Mouse (Mus musculus) intestine, embryonic 16.5 days (tissue): ENCODE measurements around the gene Rybp. TPM values are rescaled to one million over a fixed set of nuclear protein-coding genes. Genes with fewer than 3 reads are reported as not detected.

Experiments
- ATAC-seq: fragments of 200-750 bp; cut with Nextera tagmentation; 2 replicates; pipeline ENCODE4 v1.8.0; 2017; ENCODE audit warnings: moderate TSS enrichment, moderate library complexity
- H3K27ac ChIP-seq: fragments of 300-500 bp; sonication (generic); 2 replicates; pipeline ENCODE4 v1.5.1; 2014; ENCODE audit warnings: mild to moderate bottlenecking, low read length
- H3K27me3 ChIP-seq: fragments of 300-500 bp; sonication (generic); replicated peaks from 2 replicates; pipeline ENCODE4 v1.6.1; 2014; ENCODE audit warnings: low read length, control low read depth, mixed read lengths; ENCODE audit not compliant: control insufficient read depth, insufficient read depth
- H3K36me3 ChIP-seq: fragments of 300-500 bp; sonication (generic); 2 replicates; pipeline ENCODE4 v1.6.1; 2014; ENCODE audit warnings: low read length, control low read depth; ENCODE audit not compliant: control insufficient read depth, insufficient read depth
- H3K4me1 ChIP-seq: fragments of 300-500 bp; sonication (generic); 2 replicates; pipeline ENCODE4 v1.6.1; 2014; ENCODE audit warnings: low read length, control low read depth, mixed read lengths; ENCODE audit not compliant: control insufficient read depth, insufficient read depth
- H3K4me2 ChIP-seq: fragments of 300-500 bp; sonication (generic); 2 replicates; pipeline ENCODE4 v1.6.1; 2014; ENCODE audit warnings: low read depth, low read length, control low read depth
- H3K4me3 ChIP-seq: fragments of 300-500 bp; sonication (generic); 2 replicates; pipeline ENCODE4 v1.5.1; 2014; ENCODE audit warnings: mild to moderate bottlenecking, low read length
- H3K9ac ChIP-seq: fragments of 300-500 bp; sonication (generic); 2 replicates; pipeline ENCODE4 v1.6.1; 2014; ENCODE audit warnings: low read depth, low read length
- H3K9me3 ChIP-seq: fragments of 300-500 bp; sonication (generic); 2 replicates; pipeline ENCODE4 v1.6.1; 2016; ENCODE audit warnings: low read length, control low read depth; ENCODE audit not compliant: control insufficient read depth
- WGBS: fragments of 180-500 bp; shearing (Covaris S2); extraction: QIAGEN DNeasy Blood & Tissue Kit; methylation state at CpG from one replicate; pipeline ENCODE4 v1.1.7; 2014; 5-methylcytosine and 5-hydroxymethylcytosine counted together
- polyA plus RNA-seq: library from polyadenylated mRNA; unstranded; fragments of >200 nt; fragmentation: Nextera tagmentation; extraction: Ambion mirVana; gene quantifications from 2 replicates; pipeline ENCODE4 v1.2.1, GENCODE M21; 2015

Gene Rybp
- polyA plus RNA-seq, 1 experiment from 2014 or later, result 6.0 TPM

- Histone ChIP-seq H3K4me3 (no peak overlapping the region), H3K4me2 (no peak overlapping the region), H3K9ac (0 out of 2 replicates have a peak overlapping the region, but pooled peaks have one; percentile 15), H3K27ac (peak overlapping the region; percentile 33; the same call in 1 of the 2 replicates), H3K36me3 (no peaks in the 10 kb centered on the region), H3K27me3 (no peaks in the 10 kb centered on the region), H3K9me3 (no peaks in the 10 kb centered on the region), H3K4me1 (peaks cover 45% of the 10 kb centered on the region)
- no peak for ATAC-seq
- 47% methylated on average over 4 of the region's 4 CpGs for WGBS
Measured at GRCm38 (mm10) chr6:100192691-100193229, 94.5 kb downstream of the Rybp start.

DNA sequence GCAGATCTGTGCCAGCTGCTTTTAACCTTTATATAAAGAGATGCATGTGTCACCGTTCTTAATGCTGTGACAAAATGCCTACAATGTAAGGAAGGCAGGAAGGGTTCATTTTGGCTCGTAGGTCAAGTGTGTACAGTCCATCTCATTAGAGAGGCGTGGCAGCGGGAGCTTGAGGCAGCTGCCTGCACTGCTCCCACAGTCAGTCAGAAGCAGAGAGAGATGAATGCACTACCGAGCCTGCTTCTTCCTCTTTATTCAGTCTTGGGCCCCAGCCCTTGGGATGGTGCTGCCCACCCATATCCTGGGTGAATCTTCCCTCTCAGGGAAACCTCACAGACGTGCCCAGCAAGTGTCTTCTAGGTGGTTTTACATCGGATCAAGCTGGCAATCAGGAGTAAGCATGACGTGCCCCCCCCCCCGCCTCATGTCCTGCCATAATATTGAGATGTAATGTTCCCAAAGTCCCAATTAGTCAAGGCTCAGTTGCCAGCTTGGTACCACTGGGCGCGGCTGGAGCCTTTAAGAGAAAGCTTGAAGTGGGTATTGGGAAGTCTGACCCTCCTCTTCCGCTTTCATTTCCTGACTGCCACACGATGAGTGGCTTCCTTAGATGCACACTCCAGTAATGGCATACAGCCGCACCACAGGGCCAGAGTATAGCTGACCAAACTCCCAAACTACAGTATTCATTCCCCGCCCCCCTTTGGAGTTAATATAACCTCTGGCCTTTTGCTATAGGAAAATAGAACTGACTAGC, 96.3 kb downstream of the Rybp start:
- 80% methylated on average over 15 of the region's 15 CpGs for WGBS
- no peaks in the 10 kb centered on the region for H3K9me3 ChIP-seq

GRCm38 (mm10) chr6:100190310-100190709, 97.0 kb downstream of the Rybp start:
- 87% methylated on average over 10 of the region's 10 CpGs for WGBS
- H3K27ac ChIP-seq, result no peak overlapping the region
- H3K27me3 ChIP-seq, result no peaks in the 10 kb centered on the region
- H3K9me3 ChIP-seq, result no peaks in the 10 kb centered on the region
- no peaks in the 10 kb centered on the region for H3K36me3 ChIP-seq
- H3K4me2 ChIP-seq, result no peak overlapping the region
- no peak overlapping the region for H3K4me3 ChIP-seq
- peaks cover 24% of the 10 kb centered on the region for H3K4me1 ChIP-seq
- no peak overlapping the region for H3K9ac ChIP-seq
- ATAC-seq, result no peak

More for the DNA sequence above, 96.3 kb downstream of the Rybp start:
- ATAC-seq, result no peak
- no peak overlapping the region for H3K27ac ChIP-seq
- H3K4me3 ChIP-seq, result no peak overlapping the region
- H3K36me3 ChIP-seq, result no peaks in the 10 kb centered on the region
- H3K27me3 ChIP-seq, result no peaks in the 10 kb centered on the region
- H3K9ac ChIP-seq, result no peak overlapping the region
- H3K4me2 ChIP-seq, result no peak overlapping the region
- H3K4me1 ChIP-seq, result peaks cover 31% of the 10 kb centered on the region

DNA sequence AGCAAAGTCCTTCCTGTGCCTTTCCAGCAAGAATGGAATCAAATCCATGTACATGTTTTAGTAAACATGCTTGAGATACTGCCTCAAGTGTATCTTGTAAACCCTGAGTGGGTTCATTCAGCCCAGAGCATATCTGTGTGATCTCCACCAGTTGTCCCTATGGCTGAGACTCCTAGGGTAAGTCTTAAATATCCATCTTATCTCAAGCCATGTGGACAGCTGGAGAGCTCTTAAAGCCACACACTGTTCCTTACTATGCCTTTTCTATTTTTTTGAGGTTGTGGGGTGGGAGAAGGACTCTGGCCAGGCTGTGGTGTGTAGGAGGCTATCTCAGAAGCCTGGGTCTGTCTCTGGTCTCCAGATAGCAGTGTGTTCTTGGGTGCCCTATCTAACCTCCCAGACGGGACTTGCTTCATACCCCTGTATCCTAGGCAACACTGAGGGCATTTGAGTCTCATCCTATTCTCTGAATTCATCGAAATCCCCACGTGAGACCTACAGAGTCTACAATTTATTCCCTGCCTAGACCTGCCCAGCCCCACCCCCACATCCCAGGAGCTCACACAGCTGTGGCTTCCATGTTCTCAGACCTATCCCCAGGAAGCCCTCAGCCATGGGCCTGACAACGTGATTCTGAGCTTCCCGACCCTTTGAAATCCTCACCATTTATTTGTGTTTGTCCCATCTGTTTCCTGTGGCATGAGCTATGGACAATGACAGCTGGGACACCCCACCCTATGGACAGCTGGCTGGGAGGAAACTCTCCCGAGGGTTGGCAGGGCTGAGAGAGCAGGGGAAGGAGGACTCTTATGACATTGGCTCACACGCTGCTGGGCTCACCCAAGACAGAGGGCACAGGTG, 98.2 kb downstream of the Rybp start:
- H3K9me3 ChIP-seq, result no peaks in the 10 kb centered on the region
- H3K27ac ChIP-seq, result no peak overlapping the region
- ATAC-seq, result peak; percentile 30; the same call in 1 of the 2 replicates
- no peak overlapping the region for H3K9ac ChIP-seq
- H3K36me3 ChIP-seq, result no peaks in the 10 kb centered on the region
- H3K27me3 ChIP-seq, result no peaks in the 10 kb centered on the region
- no peak overlapping the region for H3K4me2 ChIP-seq
- peaks cover 17% of the 10 kb centered on the region for H3K4me1 ChIP-seq
- no peak overlapping the region for H3K4me3 ChIP-seq
- WGBS, result 48% methylated on average over 7 of the region's 7 CpGs

DNA sequence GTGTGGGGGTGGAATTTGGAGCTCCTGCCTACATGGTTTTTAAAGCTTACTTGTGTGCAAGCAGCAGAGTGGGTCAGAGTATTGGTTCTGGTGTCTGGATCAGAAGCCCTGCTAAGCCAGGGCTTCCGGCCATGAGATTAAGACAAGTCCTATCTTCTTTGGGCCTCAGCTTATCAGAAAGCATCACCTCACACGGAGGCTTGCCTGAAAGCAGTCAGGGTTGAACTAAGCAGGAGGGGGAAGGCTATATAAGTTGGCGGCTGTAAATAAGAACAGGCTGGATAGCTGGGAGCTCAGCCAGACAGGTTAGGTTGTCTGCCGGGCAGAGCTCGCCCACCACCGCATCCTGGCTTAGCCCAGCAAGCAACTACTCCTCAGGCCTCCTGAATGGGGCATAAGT, 99.5 kb downstream of the Rybp start:
- no peaks in the 10 kb centered on the region for H3K9me3 ChIP-seq
- whole genome bisulfite sequencing, result 57% methylated on average over 6 of the region's 6 CpGs
- peaks cover 7% of the 10 kb centered on the region; the same call in 1 of the 2 replicates for H3K4me1 ChIP-seq
- no peak overlapping the region for H3K9ac ChIP-seq
- no peak overlapping the region for H3K4me3 ChIP-seq
- no peak overlapping the region for H3K27ac ChIP-seq
- no peaks in the 10 kb centered on the region for H3K36me3 ChIP-seq
- no peak overlapping the region for H3K4me2 ChIP-seq
- H3K27me3 ChIP-seq, result no peaks in the 10 kb centered on the region
- no peak for ATAC-seq

DNA sequence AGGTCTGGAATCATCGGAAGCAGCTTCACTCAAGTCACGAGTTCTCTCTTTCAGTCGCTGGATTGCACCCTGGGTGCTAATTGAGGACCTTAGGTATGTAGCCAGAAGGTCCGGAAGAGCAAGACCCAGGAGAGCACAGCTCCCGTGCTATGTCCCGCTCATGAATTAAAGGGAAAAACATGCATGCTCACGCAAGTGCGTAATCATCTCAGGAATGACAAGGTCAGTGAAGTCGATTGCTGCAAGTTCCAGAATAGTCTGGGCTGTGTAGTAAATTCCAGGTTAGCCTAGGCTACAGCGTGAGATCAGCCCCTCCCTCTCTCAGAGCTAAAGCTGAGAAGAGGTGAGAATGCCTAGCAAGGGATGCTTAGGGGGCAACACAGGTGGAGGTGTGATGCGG, 100.5 kb downstream of the Rybp start:
- H3K27me3 ChIP-seq, result no peaks in the 10 kb centered on the region
- H3K9me3 ChIP-seq, result no peaks in the 10 kb centered on the region
- H3K4me3 ChIP-seq, result no peak overlapping the region
- no peaks in the 10 kb centered on the region for H3K36me3 ChIP-seq
- H3K4me1 ChIP-seq, result 0 out of 2 replicates have a peak, but pooled peaks cover 6% of the 10 kb centered on the region
- no peak overlapping the region for H3K27ac ChIP-seq
- no peak overlapping the region for H3K9ac ChIP-seq
- 71% methylated on average over 11 of the region's 11 CpGs for WGBS
- no peak for ATAC-seq
- no peak overlapping the region for H3K4me2 ChIP-seq

GRCm38 (mm10) chr6:100185524-100185923, 101.8 kb downstream of the Rybp start:
- Histone ChIP-seq H3K4me1 (0 out of 2 replicates have a peak, but pooled peaks cover 6% of the 10 kb centered on the region), H3K4me3 (no peak overlapping the region), H3K27ac (no peak overlapping the region), H3K4me2 (no peak overlapping the region), H3K9ac (no peak overlapping the region), H3K36me3 (no peaks in the 10 kb centered on the region), H3K9me3 (no peaks in the 10 kb centered on the region), H3K27me3 (no peaks in the 10 kb centered on the region)
- WGBS, result 43% methylated on average over 1 of the region's 1 CpGs
- ATAC-seq, result no peak

DNA sequence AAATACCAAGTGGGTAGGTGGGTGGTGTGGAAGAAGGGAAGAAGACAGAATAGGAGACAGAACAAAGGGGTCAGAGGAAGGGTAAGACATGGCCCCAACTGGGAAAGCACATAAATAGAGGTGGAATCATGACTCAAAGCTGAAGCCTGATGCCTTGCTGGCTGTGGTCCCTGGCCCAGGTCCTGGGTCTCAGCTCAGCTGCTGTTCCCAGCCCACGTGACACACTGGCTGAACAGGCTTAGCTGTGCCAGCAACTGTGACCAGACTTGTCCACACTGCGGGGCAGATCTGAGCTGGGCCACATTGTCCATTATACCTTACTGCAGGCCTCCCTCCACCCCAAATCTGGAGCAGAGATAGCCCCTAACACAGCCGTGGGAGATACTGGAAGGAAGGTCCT, 103.9 kb downstream of the Rybp start:
- whole genome bisulfite sequencing, result 81% methylated on average over 3 of the region's 3 CpGs
- no peak overlapping the region for H3K4me3 ChIP-seq
- H3K4me2 ChIP-seq, result no peak overlapping the region
- H3K27me3 ChIP-seq, result no peaks in the 10 kb centered on the region
- H3K4me1 ChIP-seq, result peaks cover 6% of the 10 kb centered on the region
- H3K9me3 ChIP-seq, result no peaks in the 10 kb centered on the region
- H3K27ac ChIP-seq, result no peak overlapping the region
- ATAC-seq, result no peak
- H3K9ac ChIP-seq, result no peak overlapping the region
- no peaks in the 10 kb centered on the region for H3K36me3 ChIP-seq

DNA sequence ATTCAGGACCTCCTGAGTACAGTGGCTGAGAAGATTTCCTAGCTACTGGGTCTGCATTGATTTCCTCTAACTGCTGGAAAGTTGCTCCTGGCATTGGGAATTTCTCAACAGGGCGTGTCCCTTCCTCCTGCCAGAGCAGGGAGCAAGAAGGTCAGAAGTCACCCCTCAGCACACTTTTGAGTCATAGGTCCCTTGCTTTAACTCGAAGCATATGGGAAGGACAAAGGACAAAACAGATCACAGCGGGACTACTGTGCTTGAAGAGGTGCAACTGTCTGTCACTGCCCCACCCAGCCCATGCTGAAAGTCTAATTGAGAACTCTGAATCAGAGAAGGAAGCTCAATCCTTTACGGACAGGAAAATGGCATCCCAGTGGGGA, 106.4 kb downstream of the Rybp start:
- 51% methylated on average over 4 of the region's 4 CpGs for WGBS
- peak; percentile 80 for ATAC-seq
- H3K36me3 ChIP-seq, result no peaks in the 10 kb centered on the region

More for the DNA sequence above, 106.4 kb downstream of the Rybp start:
- no peaks in the 10 kb centered on the region for H3K27me3 ChIP-seq
- H3K4me2 ChIP-seq, result no peak overlapping the region
- H3K9ac ChIP-seq, result no peak overlapping the region
- H3K27ac ChIP-seq, result no peak overlapping the region
- no peak overlapping the region for H3K4me3 ChIP-seq
- no peaks in the 10 kb centered on the region for H3K9me3 ChIP-seq
- H3K4me1 ChIP-seq, result peaks cover 6% of the 10 kb centered on the region
